Mouse (Mus musculus): ENCODE data around the gene Uaca.

GRCm38 (mm10) chr9:60822681-60823080 is 28.3 kb downstream of the Uaca start:
- no peak for TF ChIP-seq ZC3H11A (IDR thresholded peaks at IDR 0.05; ENCODE audit: low read depth, low read length)
- TF ChIP-seq MAFK (IDR thresholded peaks at IDR 0.05; ENCODE audit: insufficient replicate concordance, low read length): no peak
- no peak for TF ChIP-seq EP300 (IDR thresholded peaks at IDR 0.05; ENCODE audit: low read length)
- TF ChIP-seq POLR2A (IDR thresholded peaks at IDR 0.05; ENCODE audit: low read depth, low read length): no peak
- no peak for TF ChIP-seq CTCF (conservative IDR thresholded peaks at IDR 0.05 in 1 of 2, IDR thresholded peaks at IDR 0.05 in 1 of 2; ENCODE audit: low read depth in 2 of 2, low read length in 2 of 2)
- TF ChIP-seq ZKSCAN1 (IDR thresholded peaks at IDR 0.05; ENCODE audit: borderline replicate concordance, low read depth, low read length): no peak
- no peak for TF ChIP-seq MAZ (IDR thresholded peaks at IDR 0.05; ENCODE audit: low read depth, low read length)
- TF ChIP-seq UBTF (IDR thresholded peaks at IDR 0.05; ENCODE audit: low read depth, low read length): no peak
- TF ChIP-seq MYC (IDR thresholded peaks at IDR 0.05; ENCODE audit: low read depth, low read length): no peak
- TF ChIP-seq USF1 (IDR thresholded peaks at IDR 0.05; ENCODE audit: low read depth, low read length): no peak
- no peak for TF ChIP-seq RAD21 (IDR thresholded peaks at IDR 0.05; ENCODE audit: low read depth, low read length)
- TF ChIP-seq MEF2A (IDR thresholded peaks at IDR 0.05; ENCODE audit: borderline replicate concordance, low read depth, low read length): no peak
